Mouse (Mus musculus) layer of hippocampus, postnatal 36 days (tissue): ENCODE results near the gene Sv2a. TPM values are rescaled to one million over a fixed set of nuclear protein-coding genes. Genes with fewer than 3 reads are reported as not detected.
"Not testable (repeated sequence)": the region's sequence is repeated elsewhere in the genome, so short reads cannot be mapped to it uniquely, and the experiment has no call there.

ENCODE experiments used
- DNase-seq, 2 experiments: peaks; one replicate each; pipeline ENCODE4 v3.0.0; 2022
- total RNA-seq, 2 experiments: library from RNA; stranded (reverse); gene quantifications; 2 replicates each; pipeline ENCODE4 v1.2.3; 2021

The Sv2a gene
- total RNA-seq, 2 experiments from 2014 or later, result 351 to 376 TPM

- not testable (repeated sequence) for DNase-seq
Observed at GRCm38 (mm10) chr3:96174042-96174441, 6.9 kb upstream of the Sv2a start.

GRCm38 (mm10) chr3:96175251-96175650, 5.7 kb upstream of the Sv2a start:
- no peak for DNase-seq

DNA sequence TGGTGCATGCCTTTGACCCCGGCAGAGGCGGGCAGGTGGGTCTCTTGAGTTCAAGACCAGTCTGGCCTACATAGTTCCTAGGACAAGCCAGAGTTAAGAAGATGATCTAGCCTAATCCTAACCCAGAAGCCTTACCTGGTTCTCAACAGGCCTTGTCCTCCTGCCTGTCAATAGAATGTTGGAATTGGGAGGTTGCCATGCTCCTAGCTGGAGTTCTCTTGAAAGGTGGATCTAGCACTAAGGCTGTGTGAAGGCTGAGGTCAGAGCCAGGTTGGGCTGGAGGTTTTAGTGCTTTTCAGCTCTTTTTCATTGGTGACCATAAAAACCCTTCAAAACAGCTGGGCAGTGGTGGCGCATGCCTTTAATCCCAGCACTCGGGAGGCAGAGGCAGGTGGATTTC, 2.5 kb upstream of the Sv2a start:
- DNase-seq, result no peak

GRCm38 (mm10) chr3:96178902-96179301, 2.0 kb upstream of the Sv2a start:
- no peak for DNase-seq

- DNase-seq, result no peak
Observed at GRCm38 (mm10) chr3:96179531-96179930, 1.4 kb upstream of the Sv2a start.

DNA sequence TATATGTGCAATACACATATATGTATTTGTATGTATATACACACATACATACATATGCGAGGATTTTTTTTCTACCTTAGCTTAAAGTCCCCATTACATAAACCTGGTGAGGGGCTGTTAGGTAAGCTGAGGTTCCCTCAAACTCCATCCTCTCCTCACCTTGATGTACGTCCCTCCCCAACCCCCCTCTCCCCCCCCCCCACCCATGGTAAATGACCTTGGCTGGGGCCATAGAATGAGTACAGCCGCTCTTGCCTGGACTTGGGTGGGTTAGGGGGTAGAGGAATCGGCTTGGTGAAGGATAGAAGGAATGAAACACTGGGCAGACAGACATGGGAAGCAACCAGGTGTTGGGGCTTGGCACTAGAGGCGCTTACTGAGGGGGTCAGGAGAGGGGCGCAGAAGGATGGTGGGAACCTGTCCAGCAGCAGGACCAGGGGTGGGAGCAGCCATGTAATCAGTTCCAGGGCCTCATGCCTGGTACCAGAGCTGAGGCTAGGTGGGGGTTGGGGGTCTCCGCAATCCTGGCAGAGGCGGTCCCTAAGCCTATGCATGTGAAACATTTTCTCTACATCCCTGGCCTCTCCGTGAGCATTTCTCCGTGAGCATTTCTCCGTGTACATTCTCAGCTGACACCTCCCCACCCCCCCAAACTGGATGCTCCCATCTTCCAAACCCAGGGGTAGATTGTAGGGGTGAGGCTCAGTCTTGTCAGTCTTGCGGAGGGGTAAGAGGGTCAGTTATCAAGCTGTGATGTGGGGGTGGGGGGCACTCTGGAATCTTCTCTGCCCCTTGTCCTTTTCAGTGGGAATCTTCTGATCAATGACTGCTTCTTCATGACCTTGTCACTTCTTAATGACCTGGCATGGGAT, 795 bp downstream of the Sv2a start:
- DNase-seq, result no peak

DNA sequence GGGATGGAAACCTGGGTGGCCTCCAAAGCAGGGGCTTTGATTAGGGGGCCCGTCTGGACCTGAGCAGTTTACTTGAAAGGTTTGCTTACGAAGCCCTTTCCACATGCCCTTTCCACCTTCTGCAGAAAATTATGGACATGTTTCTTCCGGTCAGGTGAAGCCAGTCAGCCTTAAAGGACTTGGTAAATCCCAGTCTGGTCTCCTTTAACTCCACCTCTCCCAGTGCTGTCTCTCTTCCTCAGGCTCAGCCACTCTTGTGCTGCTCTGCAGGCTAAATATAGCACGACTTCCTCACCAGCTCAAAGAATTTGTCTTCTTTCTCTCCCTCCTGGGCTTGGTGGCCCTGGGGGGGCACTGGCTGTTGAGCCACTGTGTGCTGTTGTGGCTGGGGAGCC, 1.4 kb downstream of the Sv2a start:
- DNase-seq, result no peak

DNA sequence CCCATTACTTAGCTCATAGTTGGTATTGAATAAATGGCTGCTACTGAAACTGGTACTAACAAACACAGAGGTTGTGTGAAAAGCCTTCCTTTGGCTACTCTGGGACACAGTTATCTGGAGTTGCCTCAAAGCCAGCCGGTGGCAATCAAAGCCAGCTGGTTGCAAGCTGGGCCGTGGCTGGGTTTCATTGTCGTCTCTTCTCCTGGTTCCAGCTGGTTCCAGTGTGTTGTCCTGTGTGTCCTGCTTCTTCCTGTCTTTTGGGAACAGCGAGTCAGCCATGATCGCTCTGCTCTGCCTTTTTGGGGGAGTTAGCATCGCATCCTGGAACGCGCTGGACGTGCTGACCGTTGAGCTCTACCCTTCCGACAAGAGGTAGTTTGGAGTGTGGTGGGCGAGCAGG, 12.0 kb downstream of the Sv2a start:
- DNase-seq, result no peak

GRCm38 (mm10) chr3:96194966-96195365, 14.0 kb downstream of the Sv2a start:
- DNase-seq, result no peak

- no peak for DNase-seq
Observed at GRCm38 (mm10) chr3:96195616-96196313, 14.8 kb downstream of the Sv2a start.

- no peak for DNase-seq
Observed at GRCm38 (mm10) chr3:96196437-96197128, 15.6 kb downstream of the Sv2a start.

- DNase-seq, result peak; percentile 92 to 94
Observed at GRCm38 (mm10) chr3:96197129-96197749, 16.3 kb downstream of the Sv2a start.

GRCm38 (mm10) chr3:96198181-96198580, 17.2 kb downstream of the Sv2a start:
- DNase-seq, result no peak

DNA sequence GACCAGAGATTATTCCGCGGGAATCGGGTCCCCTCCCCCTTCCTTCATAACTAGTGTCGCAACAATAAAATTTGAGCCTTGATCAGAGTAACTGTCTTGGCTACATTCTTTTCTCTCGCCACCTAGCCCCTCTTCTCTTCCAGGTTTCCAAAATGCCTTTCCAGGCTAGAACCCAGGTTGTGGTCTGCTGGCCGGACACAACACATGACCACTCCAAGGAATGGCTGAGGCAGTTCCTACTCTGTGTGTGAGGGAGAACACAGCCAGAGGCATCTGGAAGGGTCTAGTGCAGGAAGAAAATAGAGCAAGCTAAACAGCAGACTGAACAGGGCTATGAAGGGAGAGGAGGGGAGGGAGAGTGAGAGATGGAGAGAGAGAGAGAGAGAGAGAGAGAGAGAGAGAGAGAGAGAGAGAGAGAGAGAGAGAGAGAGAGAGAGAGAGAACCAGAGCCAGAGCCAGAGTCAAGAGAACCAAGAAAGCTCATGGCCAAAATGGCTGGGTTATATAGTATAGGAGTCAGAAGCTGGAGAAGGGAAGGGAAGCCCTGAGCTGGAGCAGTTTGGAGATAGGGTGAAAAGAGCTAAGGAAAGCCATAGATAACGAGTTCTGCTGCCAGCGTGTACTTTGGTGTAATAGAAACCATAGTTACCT, 17.8 kb downstream of the Sv2a start:
- DNase-seq, result not testable (repeated sequence)

DNA sequence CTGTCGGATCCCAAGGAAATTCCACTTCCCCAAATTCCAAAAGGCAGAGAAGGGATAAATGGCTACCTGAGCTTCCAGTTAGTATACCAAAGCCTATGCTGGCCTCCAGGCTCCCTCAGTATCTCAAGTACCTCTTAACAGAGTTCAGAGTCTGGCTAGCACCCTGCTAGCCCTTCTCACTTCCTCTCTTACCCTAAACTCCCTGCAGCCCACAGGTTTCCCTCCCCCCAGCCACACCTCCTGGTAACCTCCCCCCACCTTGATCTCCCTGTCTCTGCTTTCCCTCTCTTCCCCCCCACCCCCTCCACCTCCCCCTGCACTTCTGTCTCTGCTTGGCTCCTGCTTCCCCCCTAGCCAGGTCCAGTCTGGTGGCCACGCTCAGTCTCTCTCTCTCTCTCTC, 18.8 kb downstream of the Sv2a start:
- DNase-seq, result no peak

DNA sequence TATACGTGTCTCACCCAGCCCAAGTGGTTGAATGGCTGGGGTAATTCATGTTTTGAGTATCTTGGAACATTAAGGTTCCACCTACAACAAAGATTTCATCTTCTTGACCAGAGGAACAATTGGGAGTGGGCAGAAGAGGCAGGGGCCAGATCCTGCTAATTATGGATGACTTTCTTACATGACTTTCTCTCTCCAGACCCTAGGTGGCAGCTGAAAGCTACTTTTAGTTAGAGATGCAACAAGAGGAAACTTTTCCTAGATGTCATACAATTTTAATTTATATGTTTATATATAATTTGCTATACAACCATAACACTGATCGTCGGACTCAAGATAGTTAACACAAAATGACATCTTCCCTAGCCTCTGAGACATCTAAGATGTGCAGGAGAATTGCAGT, 26.9 kb downstream of the Sv2a start:
- DNase-seq, result no peak

- no peak for DNase-seq
Observed at GRCm38 (mm10) chr3:96209242-96209641, 28.3 kb downstream of the Sv2a start.

DNA sequence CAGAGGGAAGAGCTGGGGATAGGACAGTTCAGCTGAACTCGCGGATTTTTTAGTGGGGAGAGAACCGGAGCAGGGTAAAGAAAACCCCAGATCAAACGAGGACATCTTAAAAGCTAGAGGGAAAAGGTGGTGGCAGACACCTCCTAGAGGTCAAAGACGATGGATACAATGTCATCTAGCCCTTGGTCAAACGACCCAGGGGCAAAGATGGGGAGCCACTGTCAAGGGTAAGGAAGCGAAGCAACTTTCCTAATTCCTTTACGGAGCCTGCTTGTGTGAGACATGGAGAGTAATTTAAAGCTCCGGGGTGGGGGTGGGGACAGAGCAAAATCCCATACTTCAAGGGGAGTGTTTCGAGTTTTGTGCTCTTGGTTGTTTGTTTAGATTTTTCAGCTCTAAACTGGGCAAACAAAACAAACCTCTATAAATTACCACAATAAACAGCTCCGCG, 38.3 kb downstream of the Sv2a start:
- peak in 1 of 2 experiments; percentile 37 for DNase-seq

DNA sequence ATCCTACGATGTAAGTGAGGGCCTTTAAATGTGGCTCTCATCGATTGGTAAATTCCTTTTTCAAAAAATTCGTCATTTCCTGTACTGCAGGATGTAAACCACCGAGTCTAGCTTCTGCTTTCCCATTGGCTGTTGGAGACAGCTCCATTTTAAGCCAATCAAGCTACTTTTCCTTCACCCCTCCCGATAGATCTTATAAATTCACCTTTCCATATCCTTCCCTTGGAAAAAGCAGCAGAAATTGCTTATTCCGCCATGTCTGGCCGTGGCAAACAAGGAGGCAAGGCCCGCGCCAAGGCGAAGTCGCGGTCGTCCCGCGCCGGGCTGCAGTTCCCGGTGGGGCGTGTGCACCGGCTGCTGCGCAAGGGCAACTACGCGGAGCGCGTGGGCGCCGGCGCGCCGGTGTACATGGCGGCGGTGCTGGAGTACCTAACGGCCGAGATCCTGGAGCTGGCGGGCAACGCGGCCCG, 38.7 kb downstream of the Sv2a start, which contains the start of the genes Bola1 and Hist2h2ab:
Gene Bola1, minus strand, starts transcription at position 49 of the 470 bp plus-strand sequence.
Gene Hist2h2ab, plus strand, starts transcription at position 205 of the 470 bp plus-strand sequence.
- peak; percentile 79 to 83 for DNase-seq

DNA sequence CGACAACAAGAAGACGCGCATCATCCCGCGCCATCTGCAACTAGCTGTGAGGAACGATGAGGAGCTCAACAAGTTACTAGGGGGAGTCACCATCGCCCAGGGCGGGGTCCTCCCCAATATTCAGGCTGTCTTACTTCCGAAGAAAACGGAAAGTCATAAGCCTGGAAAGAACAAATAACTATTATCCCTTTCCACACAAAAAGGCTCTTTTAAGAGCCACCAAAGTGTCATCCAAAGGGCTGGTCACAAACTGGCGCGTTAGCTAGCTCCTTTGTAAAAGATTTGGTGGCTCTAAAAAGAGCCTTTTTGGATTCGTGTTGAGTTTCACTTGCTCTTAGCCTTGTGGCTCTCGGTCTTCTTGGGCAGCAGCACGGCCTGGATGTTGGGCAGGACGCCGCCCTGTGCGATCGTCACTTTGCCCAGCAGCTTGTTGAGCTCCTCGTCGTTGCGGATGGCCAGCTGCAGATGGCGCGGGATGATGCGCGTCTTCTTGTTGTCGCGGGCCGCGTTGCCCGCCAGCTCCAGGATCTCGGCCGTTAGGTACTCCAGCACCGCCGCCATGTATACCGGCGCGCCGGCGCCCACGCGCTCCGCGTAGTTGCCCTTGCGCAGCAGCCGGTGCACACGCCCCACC, 39.3 kb downstream of the Sv2a start:
- not testable (repeated sequence) for DNase-seq
